Mouse (Mus musculus) liver, embryonic 16.5 days (tissue): ENCODE data around the gene Yap1. TPM values are rescaled to one million over a fixed set of nuclear protein-coding genes. Genes with fewer than 3 reads are reported as not detected.
"Not testable (repeated sequence)": the region's sequence is repeated elsewhere in the genome, so short reads cannot be mapped to it uniquely, and the experiment has no call there.

Experiments used
- ATAC-seq: fragments of 200-750 bp; cut with Nextera tagmentation; 2 replicates; pipeline ENCODE4 v1.8.0; 2017; ENCODE audit warnings: low read depth, mild to moderate bottlenecking, moderate number of reproducible peaks, moderate library complexity
- H3K27ac ChIP-seq: fragments of 300-500 bp; sonication (generic); 2 replicates; pipeline ENCODE4 v1.5.1; 2014; ENCODE audit warnings: mild to moderate bottlenecking, low read length
- H3K27me3 ChIP-seq: fragments of 300-500 bp; sonication (generic); 2 replicates; pipeline ENCODE4 v1.6.1; 2014; ENCODE audit warnings: low read depth, low read length, mixed read lengths; ENCODE audit not compliant: control insufficient read depth, insufficient read depth
- H3K36me3 ChIP-seq: fragments of 300-500 bp; sonication (generic); 2 replicates; pipeline ENCODE4 v1.6.1; 2014; ENCODE audit warnings: mild to moderate bottlenecking; ENCODE audit not compliant: control insufficient read depth, insufficient read depth
- H3K4me1 ChIP-seq: fragments of 300-500 bp; sonication (generic); 2 replicates; pipeline ENCODE4 v1.6.1; 2014; ENCODE audit warnings: low read depth, low read length, mixed read lengths; ENCODE audit not compliant: control insufficient read depth
- H3K4me2 ChIP-seq: fragments of 300-500 bp; sonication (generic); 2 replicates; pipeline ENCODE4 v1.6.1; 2014; ENCODE audit warnings: low read depth, low read length, mixed read lengths
- H3K4me3 ChIP-seq: fragments of 300-500 bp; sonication (generic); 2 replicates; pipeline ENCODE4 v1.5.1; 2014; ENCODE audit warnings: low read depth, mild to moderate bottlenecking, low read length
- H3K9ac ChIP-seq: fragments of 300-500 bp; sonication (generic); 2 replicates; pipeline ENCODE4 v1.6.1; 2014; ENCODE audit warnings: low read depth, low read length
- H3K9me3 ChIP-seq: fragments of 300-500 bp; sonication (generic); replicated peaks from 2 replicates; pipeline ENCODE4 v1.6.1; 2016; ENCODE audit warnings: low read length; ENCODE audit not compliant: control insufficient read depth
- WGBS: fragments of 180-500 bp; shearing (Covaris S2); extraction: QIAGEN DNeasy Blood & Tissue Kit; methylation state at CpG from one replicate; pipeline ENCODE4 v1.1.7; 2014; ENCODE audit not compliant: insufficient replicate concordance; 5-methylcytosine and 5-hydroxymethylcytosine counted together
- polyA plus RNA-seq: library from polyadenylated mRNA; unstranded; fragments of >200 nt; fragmentation: Nextera tagmentation; extraction: Ambion mirVana; gene quantifications from 2 replicates; pipeline ENCODE4 v1.2.1, GENCODE M21; 2015

Yap1 gene
- polyA plus RNA-seq, 1 experiment from 2014 or later = 3.4 TPM

DNA sequence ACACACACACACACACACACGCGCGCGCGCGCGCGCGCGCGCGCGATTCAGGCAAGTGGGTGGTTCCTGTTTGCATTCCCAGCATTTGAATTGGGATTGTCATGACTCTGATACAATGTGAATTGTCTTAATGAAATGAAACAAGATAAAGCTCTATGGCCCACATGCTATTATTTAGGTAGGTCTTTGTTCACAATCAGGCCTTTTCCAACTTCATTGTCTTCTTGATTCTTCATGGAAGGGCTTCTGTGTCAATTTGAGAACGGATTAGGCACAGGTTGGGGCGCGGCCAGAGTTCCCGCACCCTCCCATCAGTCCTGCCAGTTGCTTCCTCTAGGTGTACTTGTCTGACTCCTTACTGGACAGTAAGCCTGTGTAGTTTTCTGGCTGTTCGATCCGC lies 90.4 kb downstream of the Yap1 start:
- H3K4me1 ChIP-seq = peaks cover 2% of the 10 kb centered on the region; the same call in 1 of the 2 replicates
- ATAC-seq = no peak

DNA sequence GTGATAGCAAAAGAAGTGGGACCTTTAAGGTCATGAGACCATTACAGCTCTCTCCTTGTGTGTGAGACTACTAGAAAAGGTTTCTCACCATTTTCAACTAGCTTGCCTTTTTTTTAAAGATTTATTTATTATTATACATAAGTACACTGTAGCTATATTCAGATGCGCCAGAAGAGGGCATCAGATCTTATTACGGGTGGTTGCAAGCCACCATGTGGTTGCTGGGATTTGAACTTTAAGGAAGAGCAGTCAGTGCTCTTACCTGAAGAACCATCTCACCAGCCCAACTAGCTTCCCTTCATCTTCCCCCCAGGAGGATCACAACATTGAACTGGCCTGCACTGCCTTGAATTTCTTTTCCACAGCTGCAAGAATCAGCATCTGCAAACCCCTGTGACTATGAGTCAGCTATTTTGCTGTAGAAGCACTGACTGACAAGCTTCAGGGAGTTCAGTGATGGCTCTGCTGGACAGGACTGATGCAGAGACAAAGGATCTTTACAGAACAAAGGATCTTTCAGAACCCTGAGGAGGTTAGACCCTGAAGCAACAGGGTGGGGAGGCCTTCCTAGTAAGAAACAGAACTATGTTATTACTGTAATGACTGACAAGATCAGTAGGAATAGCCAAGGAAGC lies 96.9 kb downstream of the Yap1 start:
- H3K27ac ChIP-seq = no peak overlapping the region
- no peaks in the 10 kb centered on the region for H3K9me3 ChIP-seq
- H3K36me3 ChIP-seq = no peaks in the 10 kb centered on the region
- H3K27me3 ChIP-seq = no peaks in the 10 kb centered on the region
- no peak for ATAC-seq
- H3K4me1 ChIP-seq = peaks cover 2% of the 10 kb centered on the region; the same call in 1 of the 2 replicates
- no peak overlapping the region for H3K9ac ChIP-seq
- H3K4me2 ChIP-seq = no peak overlapping the region
- H3K4me3 ChIP-seq = no peak overlapping the region
- 77% methylated on average over 2 of the region's 2 CpGs for WGBS

More for the DNA sequence above, 90.4 kb downstream of the Yap1 start:
- Histone ChIP-seq H3K27me3 (no peaks in the 10 kb centered on the region), H3K4me3 (peak overlapping the region; percentile 22), H3K9me3 (no peaks in the 10 kb centered on the region), H3K9ac (no peak overlapping the region; the same call in 1 of the 2 replicates), H3K36me3 (no peaks in the 10 kb centered on the region), H3K4me2 (peak overlapping the region; percentile 58), H3K27ac (no peak overlapping the region)
- 67% methylated on average over 19 of the region's 19 CpGs for WGBS

DNA sequence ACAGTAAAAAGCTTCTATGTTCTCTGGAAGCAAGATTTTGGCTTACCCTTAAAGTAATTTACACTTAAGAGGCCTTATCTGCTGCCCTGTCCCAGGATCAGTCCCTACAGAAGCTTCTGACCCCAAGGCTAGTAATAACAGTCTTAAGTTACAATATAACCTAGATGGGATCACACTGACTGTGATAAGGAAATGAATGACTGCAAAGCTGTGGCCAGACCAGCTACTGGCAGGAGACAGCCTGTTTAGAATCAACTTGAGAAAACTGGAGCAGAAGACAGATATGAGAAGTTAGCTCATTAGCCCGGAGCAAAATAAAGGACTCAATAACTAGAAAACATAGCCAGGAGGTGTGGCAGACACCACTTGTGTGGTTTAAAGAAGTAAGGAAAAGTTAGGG lies 97.8 kb downstream of the Yap1 start:
- Histone ChIP-seq H3K4me1 (peaks cover 2% of the 10 kb centered on the region; the same call in 1 of the 2 replicates), H3K4me2 (no peak overlapping the region), H3K27ac (no peak overlapping the region), H3K4me3 (no peak overlapping the region), H3K9ac (no peak overlapping the region), H3K9me3 (no peaks in the 10 kb centered on the region), H3K27me3 (no peaks in the 10 kb centered on the region), H3K36me3 (no peaks in the 10 kb centered on the region)
- WGBS = 45% methylated on average over 1 of the region's 1 CpGs
- ATAC-seq = no peak

DNA sequence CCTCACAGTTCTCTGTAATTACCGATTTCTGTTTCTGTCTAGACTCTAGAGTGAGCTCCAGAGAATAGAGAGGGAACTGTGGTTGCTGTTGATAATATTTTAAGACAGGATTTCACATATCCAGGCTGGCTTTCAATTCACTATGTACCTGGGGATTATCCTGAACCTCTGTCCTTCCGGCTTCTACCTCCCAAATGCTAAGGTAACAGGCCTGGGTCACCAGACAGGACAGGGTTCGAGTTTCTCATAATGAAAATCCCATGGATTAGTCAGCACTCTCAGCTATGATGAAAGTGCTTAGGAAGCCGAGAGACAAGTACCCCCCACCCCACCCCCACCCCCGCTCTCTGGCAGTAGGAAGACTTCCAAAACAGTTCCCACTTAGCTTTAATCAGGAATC lies 100.6 kb downstream of the Yap1 start:
- H3K9ac ChIP-seq = no peak overlapping the region
- no peak for ATAC-seq
- H3K4me1 ChIP-seq = peaks cover 2% of the 10 kb centered on the region; the same call in 1 of the 2 replicates
- no peaks in the 10 kb centered on the region for H3K9me3 ChIP-seq
- no peak overlapping the region for H3K4me2 ChIP-seq
- no peak overlapping the region for H3K27ac ChIP-seq
- no peaks in the 10 kb centered on the region for H3K27me3 ChIP-seq
- WGBS = 58% methylated on average over 5 of the region's 5 CpGs
- no peak overlapping the region for H3K4me3 ChIP-seq
- H3K36me3 ChIP-seq = no peaks in the 10 kb centered on the region

DNA sequence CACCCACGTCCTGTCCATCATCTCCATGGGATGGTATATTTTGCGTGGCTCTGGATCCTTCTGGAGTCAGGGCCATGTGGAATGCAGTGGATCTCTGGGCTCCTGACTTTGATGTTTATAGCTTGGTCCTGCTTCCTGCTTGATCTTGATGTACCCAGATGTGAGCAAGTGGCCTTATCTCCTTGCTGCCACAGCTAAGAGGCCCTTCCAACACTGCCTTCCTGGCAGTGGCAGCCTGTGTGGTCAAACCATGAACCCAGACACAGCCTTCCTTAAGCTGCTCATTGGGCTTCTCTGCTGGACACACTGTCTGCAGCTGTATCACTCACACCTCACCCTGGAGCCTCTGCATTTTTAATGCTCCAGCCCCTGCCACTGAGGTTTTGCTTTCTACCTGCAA lies 101.1 kb downstream of the Yap1 start:
- WGBS = 69% methylated on average over 2 of the region's 2 CpGs

DNA sequence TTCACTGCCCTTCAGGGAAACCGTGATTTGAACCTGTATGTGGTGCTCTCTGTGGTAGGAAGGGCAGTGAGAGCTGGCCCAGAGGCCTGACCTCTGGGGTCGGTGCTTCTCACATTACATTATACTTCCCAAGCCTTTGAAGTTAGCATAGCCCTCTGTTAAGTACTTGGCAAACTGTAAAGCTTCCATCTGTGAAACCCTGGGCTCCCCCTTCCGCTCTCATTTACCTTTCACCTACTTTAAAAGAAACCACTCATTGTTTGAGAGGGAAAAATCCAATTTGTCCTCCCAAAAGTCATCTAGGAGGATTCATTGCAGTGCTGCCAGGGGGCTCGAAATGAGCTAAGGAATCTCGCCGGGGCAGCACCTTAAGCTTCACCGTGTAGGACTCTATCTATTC lies 102.1 kb downstream of the Yap1 start:
- H3K4me3 ChIP-seq = no peak overlapping the region
- no peak overlapping the region for H3K4me2 ChIP-seq
- no peaks in the 10 kb centered on the region for H3K9me3 ChIP-seq
- no peak overlapping the region for H3K27ac ChIP-seq
- peaks cover 2% of the 10 kb centered on the region; the same call in 1 of the 2 replicates for H3K4me1 ChIP-seq
- ATAC-seq = no peak
- no peaks in the 10 kb centered on the region for H3K36me3 ChIP-seq
- no peaks in the 10 kb centered on the region for H3K27me3 ChIP-seq
- 51% methylated on average over 7 of the region's 7 CpGs for WGBS
- H3K9ac ChIP-seq = no peak overlapping the region

More for the DNA sequence above, 101.1 kb downstream of the Yap1 start:
- Histone ChIP-seq H3K36me3 (no peaks in the 10 kb centered on the region), H3K27ac (no peak overlapping the region), H3K9me3 (no peaks in the 10 kb centered on the region), H3K27me3 (no peaks in the 10 kb centered on the region), H3K4me3 (no peak overlapping the region), H3K9ac (no peak overlapping the region), H3K4me1 (peaks cover 2% of the 10 kb centered on the region; the same call in 1 of the 2 replicates), H3K4me2 (no peak overlapping the region)
- ATAC-seq = peak; percentile 70

DNA sequence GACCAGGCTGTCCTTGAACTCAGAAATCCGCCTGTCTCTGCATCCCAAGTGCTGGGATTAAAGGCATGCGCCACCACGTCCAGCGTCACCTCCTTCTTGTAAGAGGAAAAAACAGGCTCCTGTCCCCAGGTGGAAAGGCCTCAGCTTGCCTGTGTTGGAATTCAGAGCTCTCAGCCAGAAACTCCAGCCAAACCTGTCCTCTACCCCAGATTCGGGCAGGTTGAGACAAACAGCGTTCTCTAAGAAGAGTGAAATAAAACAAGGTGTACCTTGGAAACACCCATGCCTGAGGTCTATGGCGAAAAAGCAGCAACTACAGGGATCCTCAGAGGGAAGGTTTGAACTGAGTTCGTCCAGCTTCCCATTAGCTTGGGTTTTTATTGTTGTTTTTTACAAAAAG lies 103.4 kb downstream of the Yap1 start:
- ATAC-seq = no peak
- Histone ChIP-seq H3K36me3 (no peaks in the 10 kb centered on the region), H3K4me1 (peaks cover 2% of the 10 kb centered on the region; the same call in 1 of the 2 replicates), H3K27me3 (no peaks in the 10 kb centered on the region), H3K27ac (no peak overlapping the region), H3K9me3 (no peaks in the 10 kb centered on the region), H3K4me3 (no peak overlapping the region), H3K4me2 (no peak overlapping the region), H3K9ac (no peak overlapping the region)
- WGBS = 74% methylated on average over 8 of the region's 8 CpGs

DNA sequence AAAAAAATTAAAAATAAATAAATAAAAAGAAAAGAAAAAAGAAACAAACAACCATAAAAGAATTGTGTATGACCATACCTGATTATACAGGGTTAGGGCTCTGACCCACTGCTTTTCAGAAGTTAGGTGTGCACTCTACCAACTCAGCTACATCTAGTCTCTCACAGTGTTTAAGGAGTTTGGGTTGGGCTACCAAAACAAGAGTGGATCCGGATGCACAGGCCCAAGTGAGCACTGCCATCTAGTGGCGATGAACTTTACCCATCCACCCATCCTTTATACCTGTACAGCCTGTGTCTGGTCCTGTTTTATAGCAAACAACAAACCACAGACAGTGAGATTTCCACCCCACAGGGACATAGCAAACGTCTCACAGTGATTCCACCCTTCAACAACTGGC lies 106.9 kb downstream of the Yap1 start:
- Histone ChIP-seq H3K4me2 (no peak overlapping the region), H3K4me3 (no peak overlapping the region), H3K9me3 (no peaks in the 10 kb centered on the region), H3K36me3 (no peaks in the 10 kb centered on the region), H3K27ac (no peak overlapping the region), H3K27me3 (no peaks in the 10 kb centered on the region), H3K4me1 (no peaks in the 10 kb centered on the region), H3K9ac (no peak overlapping the region)
- WGBS = 0% methylated on average over 3 of the region's 3 CpGs
- ATAC-seq = peak; percentile 54

DNA sequence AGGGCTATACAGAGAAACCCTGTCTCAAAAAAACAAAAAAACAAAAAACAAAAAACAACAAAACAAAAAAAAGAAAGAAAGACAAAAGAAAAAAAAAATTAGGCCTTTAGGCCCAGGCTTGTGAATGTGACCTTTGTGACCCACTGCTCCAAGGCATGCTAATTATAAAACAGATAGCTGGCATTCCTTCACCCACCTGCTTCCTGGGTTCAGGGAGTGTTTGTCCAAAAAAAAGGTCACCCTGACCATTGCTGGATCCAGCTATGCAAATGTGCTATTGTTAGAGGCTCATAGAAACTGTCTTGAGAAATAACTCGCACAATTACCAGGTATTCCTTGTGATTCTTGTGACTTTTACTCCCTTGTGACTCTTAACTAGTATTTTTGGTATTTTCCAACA lies 112.6 kb downstream of the Yap1 start:
- not testable (repeated sequence) for ATAC-seq, H3K4me3 ChIP-seq, H3K27ac ChIP-seq, H3K27me3 ChIP-seq, H3K9me3 ChIP-seq, H3K4me1 ChIP-seq, H3K36me3 ChIP-seq, H3K9ac ChIP-seq, H3K4me2 ChIP-seq
- WGBS = 79% methylated on average over 1 of the region's 1 CpGs
